Mouse (Mus musculus): ENCODE measurements around the gene Map1b.

Gene Map1b

GRCm38 (mm10) chr13:99489175-99489574 is 27.2 kb downstream of the Map1b start:
- DNase-seq (ENCODE audit: low spot score in 2 of 2), result no peak

GRCm38 (mm10) chr13:99485861-99486260 is 30.5 kb downstream of the Map1b start:
- no peak for DNase-seq (ENCODE audit: low spot score in 2 of 2)

GRCm38 (mm10) chr13:99485331-99485733 is 31.0 kb downstream of the Map1b start:
- no peak for DNase-seq (ENCODE audit: low spot score in 2 of 2)

- no peak for DNase-seq (ENCODE audit: low spot score in 2 of 2)
Measured at GRCm38 (mm10) chr13:99484905-99485304, 31.4 kb downstream of the Map1b start.

GRCm38 (mm10) chr13:99483433-99483832 is 32.9 kb downstream of the Map1b start:
- no peak for DNase-seq (ENCODE audit: low spot score in 2 of 2)

GRCm38 (mm10) chr13:99475488-99475887 is 40.9 kb downstream of the Map1b start:
- DNase-seq (ENCODE audit: low spot score in 2 of 2), result no peak

GRCm38 (mm10) chr13:99475033-99475432 is 41.3 kb downstream of the Map1b start:
- DNase-seq (ENCODE audit: low spot score in 2 of 2), result no peak

GRCm38 (mm10) chr13:99474108-99474507 is 42.2 kb downstream of the Map1b start:
- no peak for DNase-seq (ENCODE audit: low spot score in 2 of 2)

GRCm38 (mm10) chr13:99472028-99472427 is 44.3 kb downstream of the Map1b start:
- DNase-seq (ENCODE audit: low spot score in 2 of 2), result no peak

GRCm38 (mm10) chr13:99470084-99470483 is 46.3 kb downstream of the Map1b start:
- DNase-seq (ENCODE audit: low spot score in 2 of 2), result no peak

- no peak for DNase-seq (ENCODE audit: low spot score in 2 of 2)
Measured at GRCm38 (mm10) chr13:99468267-99468666, 48.1 kb downstream of the Map1b start.

GRCm38 (mm10) chr13:99466811-99467315 is 49.5 kb downstream of the Map1b start:
- DNase-seq (ENCODE audit: low spot score in 2 of 2), result no peak

- DNase-seq (ENCODE audit: low spot score in 2 of 2), result no peak
Measured at GRCm38 (mm10) chr13:99466064-99466463, 50.3 kb downstream of the Map1b start.

GRCm38 (mm10) chr13:99464551-99464950 is 51.8 kb downstream of the Map1b start:
- DNase-seq (ENCODE audit: low spot score in 2 of 2), result no peak

- no peak for DNase-seq (ENCODE audit: low spot score in 2 of 2)
Measured at GRCm38 (mm10) chr13:99461886-99462285, 54.5 kb downstream of the Map1b start.

GRCm38 (mm10) chr13:99459612-99460011 is 56.7 kb downstream of the Map1b start:
- DNase-seq (ENCODE audit: low spot score in 2 of 2), result no peak

- DNase-seq (ENCODE audit: low spot score in 2 of 2), result no peak
Measured at GRCm38 (mm10) chr13:99458658-99459386, 57.5 kb downstream of the Map1b start.

- no peak for DNase-seq (ENCODE audit: low spot score in 2 of 2)
Measured at GRCm38 (mm10) chr13:99454977-99455376, 61.4 kb downstream of the Map1b start.

- DNase-seq (ENCODE audit: low spot score in 2 of 2), result no peak
Measured at GRCm38 (mm10) chr13:99452444-99452843, 63.9 kb downstream of the Map1b start.

GRCm38 (mm10) chr13:99451276-99451675 is 65.1 kb downstream of the Map1b start:
- no peak for DNase-seq (ENCODE audit: low spot score in 2 of 2)

GRCm38 (mm10) chr13:99450766-99451165 is 65.6 kb downstream of the Map1b start:
- no peak for DNase-seq (ENCODE audit: low spot score in 2 of 2)

- no peak for DNase-seq (ENCODE audit: low spot score in 2 of 2)
Measured at GRCm38 (mm10) chr13:99449547-99449946, 66.8 kb downstream of the Map1b start.

GRCm38 (mm10) chr13:99448278-99448677 is 68.1 kb downstream of the Map1b start:
- no peak for DNase-seq (ENCODE audit: low spot score in 2 of 2)
